Mouse (Mus musculus) leukemia stem cell, adult 10-12 weeks (primary cell): Measurements from ENCODE around the gene Adgb. TPM values are rescaled to one million over a fixed set of nuclear protein-coding genes. Genes with fewer than 3 reads are reported as not detected.

Source experiments
- polyA plus RNA-seq: library from polyadenylated mRNA; stranded (reverse); fragments of >175 nt; gene quantifications from 2 replicates; pipeline ENCODE4 v1.2.3, GENCODE M21; 2012; ENCODE audit warnings: low replicate concordance

Adgb gene
- not detected in 2 replicates for polyA plus RNA-seq

GRCm38 (mm10) chr10:10471961-10472610 is at the start of gene Adgb:
TSS of gene Adgb (minus strand) at chr10:10472326.

Other genes with a start within 250 kb of the Adgb start
- gene Rab32, start 85.9 kb upstream of the Adgb start, polyA plus RNA-seq = 4.1 and 7.5 TPM in 2 replicates
- not detected in 2 replicates for gene Gm10944, start 209.0 kb upstream of the Adgb start, polyA plus RNA-seq